Mouse (Mus musculus) brain, embryonic 14.5 days (tissue): ENCODE measurements around the gene Tmprss9.

Experiments
- CTCF ChIP-seq: fragments of 200-500 bp; IDR thresholded peaks from 2 replicates; pipeline ENCODE4 v1.5.1; 2012; ENCODE audit warnings: inconsistent platforms, mild to moderate bottlenecking, moderate library complexity, borderline replicate concordance; ENCODE audit not compliant: insufficient read depth, insufficient read length; ENCODE audit errors: extremely low read depth
- POLR2A ChIP-seq: fragments of 200-500 bp; IDR thresholded peaks from 2 replicates; pipeline ENCODE4 v1.6.1; 2012; ENCODE audit warnings: mild to moderate bottlenecking, inconsistent platforms, borderline replicate concordance; ENCODE audit not compliant: poor library complexity, insufficient read depth, insufficient read length, severe bottlenecking; ENCODE audit errors: extremely low read depth

GRCm38 (mm10) chr10:80903282-80903681, 31.6 kb downstream of the Tmprss9 start:
- no peak for TF ChIP-seq CTCF
- TF ChIP-seq POLR2A, result no peak
